Mouse (Mus musculus): ENCODE data around the gene Osbpl2. TPM values are rescaled to one million over a fixed set of nuclear protein-coding genes. Genes with fewer than 3 reads are reported as not detected.

Gene Osbpl2
- polyA plus RNA-seq, 1 experiment from 2014 or later: 19.2 TPM

DNA sequence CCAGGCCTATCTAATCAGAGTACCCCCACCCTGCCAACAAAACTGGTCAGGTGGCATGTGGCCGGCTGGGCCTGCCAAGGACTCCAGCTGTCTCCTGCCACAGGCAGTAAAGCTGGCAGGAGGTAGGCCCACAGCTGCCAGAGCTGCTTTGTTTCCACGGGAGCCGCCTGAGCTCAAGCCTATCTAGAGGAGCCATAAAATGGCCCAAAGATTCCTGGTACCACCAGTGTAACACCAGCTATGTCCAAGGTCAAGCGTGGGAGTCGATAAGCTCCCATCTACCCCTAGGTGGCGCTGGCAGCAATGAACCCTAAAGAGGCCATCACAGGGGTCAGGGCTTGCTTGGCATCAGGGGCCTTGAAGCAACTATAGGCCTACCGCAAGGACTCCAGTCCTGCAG, 88.7 kb downstream of the Osbpl2 start:
- H3K36me3 ChIP-seq (ENCODE audit: control insufficient read depth, insufficient read depth, low read length): no peaks in the 10 kb centered on the region

DNA sequence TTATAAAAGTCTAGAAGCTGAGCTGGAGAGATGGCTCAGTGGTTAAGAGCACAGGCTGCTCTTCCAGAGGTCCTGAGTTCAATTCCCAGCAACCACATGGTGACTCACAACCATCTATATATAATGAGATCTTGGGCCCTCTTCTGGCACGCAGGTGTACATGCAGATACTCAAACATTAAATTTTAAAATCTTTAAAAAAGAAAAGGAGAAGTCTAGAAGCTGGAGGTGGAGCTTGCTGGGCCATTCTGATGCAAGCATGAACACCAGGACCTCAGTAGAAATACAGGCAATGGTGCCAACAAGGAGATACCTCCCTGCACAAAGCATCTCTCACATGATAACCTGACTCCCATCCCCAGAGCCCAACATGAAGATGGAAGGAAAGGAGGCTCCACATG, 89.9 kb downstream of the Osbpl2 start:
- 70% methylated on average over 1 of the region's 1 CpGs for WGBS
- no peak overlapping the region for H3K9ac ChIP-seq (ENCODE audit: low read depth, low read length)
- H3K27me3 ChIP-seq (replicated peaks; ENCODE audit: control insufficient read depth, insufficient read depth, low read length): no peaks in the 10 kb centered on the region
- H3K4me3 ChIP-seq (ENCODE audit: low read depth, low read length): no peak overlapping the region
- no peak for DNase-seq (ENCODE audit: low spot score)
- H3K36me3 ChIP-seq (ENCODE audit: control insufficient read depth, insufficient read depth, low read length): 0 out of 2 replicates have a peak, but pooled peaks cover 2% of the 10 kb centered on the region
- ATAC-seq (replicated peaks; ENCODE audit: low FRiP score): no peak
- H3K9me3 ChIP-seq (ENCODE audit: control insufficient read depth, low read length): no peaks in the 10 kb centered on the region; the same call in 1 of the 2 replicates
- no peaks in the 10 kb centered on the region for H3K4me1 ChIP-seq (replicated peaks; ENCODE audit: control insufficient read depth, insufficient read depth, low read length)
- no peak overlapping the region for H3K27ac ChIP-seq (ENCODE audit: low read depth, low read length)
- no peak overlapping the region for H3K4me2 ChIP-seq

More for the DNA sequence above, 88.7 kb downstream of the Osbpl2 start:
- DNase-seq (ENCODE audit: low spot score) (no peak), ATAC-seq (replicated peaks; ENCODE audit: low FRiP score) (0 out of 2 replicates have a peak, but pooled peaks have one; percentile 27)
- no peak overlapping the region for H3K27ac ChIP-seq (ENCODE audit: low read depth, low read length)
- no peaks in the 10 kb centered on the region for H3K4me1 ChIP-seq (replicated peaks; ENCODE audit: control insufficient read depth, insufficient read depth, low read length)
- no peaks in the 10 kb centered on the region; the same call in 1 of the 2 replicates for H3K9me3 ChIP-seq (ENCODE audit: control insufficient read depth, low read length)
- no peaks in the 10 kb centered on the region for H3K27me3 ChIP-seq (replicated peaks; ENCODE audit: control insufficient read depth, insufficient read depth, low read length)
- H3K9ac ChIP-seq (ENCODE audit: low read depth, low read length): no peak overlapping the region
- no peak overlapping the region for H3K4me3 ChIP-seq (ENCODE audit: low read depth, low read length)
- no peak overlapping the region for H3K4me2 ChIP-seq
- WGBS: 69% methylated on average over 7 of the region's 7 CpGs

DNA sequence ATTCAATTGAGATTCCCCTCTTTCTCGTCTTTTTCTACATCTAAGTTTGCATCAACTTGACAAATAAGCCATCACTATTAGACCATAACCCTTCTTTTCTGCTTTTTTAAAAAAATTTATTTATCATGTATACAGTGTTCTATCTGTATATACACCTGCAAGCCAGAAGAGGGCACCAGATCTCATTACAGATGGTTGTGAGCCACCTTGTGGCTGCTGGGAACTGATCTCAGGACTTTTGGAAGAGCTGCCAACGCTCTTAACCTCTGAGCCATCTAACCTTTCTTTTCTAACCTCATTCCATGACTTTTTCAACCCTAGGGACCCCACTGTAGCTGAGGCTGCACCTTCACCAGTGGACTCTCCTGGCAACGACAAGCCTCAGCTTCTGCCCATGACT, 93.1 kb downstream of the Osbpl2 start:
- Histone ChIP-seq H3K9ac (ENCODE audit: low read depth, low read length) (no peak overlapping the region), H3K27me3 (replicated peaks; ENCODE audit: control insufficient read depth, insufficient read depth, low read length) (no peaks in the 10 kb centered on the region), H3K4me1 (replicated peaks; ENCODE audit: control insufficient read depth, insufficient read depth, low read length) (peaks cover 12% of the 10 kb centered on the region), H3K27ac (ENCODE audit: low read depth, low read length) (no peak overlapping the region), H3K4me3 (ENCODE audit: low read depth, low read length) (no peak overlapping the region), H3K36me3 (ENCODE audit: control insufficient read depth, insufficient read depth, low read length) (0 out of 2 replicates have a peak, but pooled peaks cover 2% of the 10 kb centered on the region), H3K9me3 (ENCODE audit: control insufficient read depth, low read length) (no peaks in the 10 kb centered on the region; the same call in 1 of the 2 replicates), H3K4me2 (no peak overlapping the region)
- ATAC-seq (replicated peaks; ENCODE audit: low FRiP score): no peak
- no peak for DNase-seq (ENCODE audit: low spot score)
- 87% methylated on average over 3 of the region's 3 CpGs for WGBS

Small RNAs within 50 kb of the gene (microRNA-seq; reads per million reads assigned to microRNA genes)
- not detected for gene Mir7005 (ENCODE audit: borderline number of aligned reads)

Other genes with a start within 250 kb of the Osbpl2 start
- gene Taf4, start 142.7 kb upstream of the Osbpl2 start, polyA plus RNA-seq (2014; fragmentation: Nextera tagmentation; extraction: Ambion mirVana): 4.2 and 4.9 TPM in 2 replicates
- gene Lsm14b, start 94.3 kb upstream of the Osbpl2 start, polyA plus RNA-seq (2014; fragmentation: Nextera tagmentation; extraction: Ambion mirVana): 2.7 and 3.0 TPM in 2 replicates
- 710 and 721 TPM in 2 replicates for gene Psma7, start 76.9 kb upstream of the Osbpl2 start, polyA plus RNA-seq (2014; fragmentation: Nextera tagmentation; extraction: Ambion mirVana)
- gene Ss18l1, start 76.8 kb upstream of the Osbpl2 start, polyA plus RNA-seq (2014; fragmentation: Nextera tagmentation; extraction: Ambion mirVana): 2.6 and 2.7 TPM in 2 replicates
- gene Mtg2, start 48.7 kb upstream of the Osbpl2 start, polyA plus RNA-seq (2014; fragmentation: Nextera tagmentation; extraction: Ambion mirVana): 23.1 and 28.2 TPM in 2 replicates
- not detected in 2 replicates for gene Hrh3, start 14.8 kb upstream of the Osbpl2 start, polyA plus RNA-seq (2014; fragmentation: Nextera tagmentation; extraction: Ambion mirVana)
- 211 and 217 TPM in 2 replicates for gene Adrm1, start 52.2 kb downstream of the Osbpl2 start, polyA plus RNA-seq (2014; fragmentation: Nextera tagmentation; extraction: Ambion mirVana)
- 10.7 and 15.5 TPM in 2 replicates for gene Lama5, start 106.6 kb downstream of the Osbpl2 start, polyA plus RNA-seq (2014; fragmentation: Nextera tagmentation; extraction: Ambion mirVana)
- gene Rps21, start 138.1 kb downstream of the Osbpl2 start, polyA plus RNA-seq (2014; fragmentation: Nextera tagmentation; extraction: Ambion mirVana): 736 and 852 TPM in 2 replicates
- gene Cables2, start 154.2 kb downstream of the Osbpl2 start, polyA plus RNA-seq (2014; fragmentation: Nextera tagmentation; extraction: Ambion mirVana): 9.4 and 9.6 TPM in 2 replicates
- 0.10 and 0.16 TPM in 2 replicates for gene Rbbp8nl, start 170.6 kb downstream of the Osbpl2 start, polyA plus RNA-seq (2014; fragmentation: Nextera tagmentation; extraction: Ambion mirVana)
- 7.6 and 7.7 TPM in 2 replicates for gene Gata5, start 215.4 kb downstream of the Osbpl2 start, polyA plus RNA-seq (2014; fragmentation: Nextera tagmentation; extraction: Ambion mirVana)

All from liver, embryonic 11.5 days (tissue).